Mouse (Mus musculus): Measurements from ENCODE around the gene Rgs16. TPM values are rescaled to one million over a fixed set of nuclear protein-coding genes. Genes with fewer than 3 reads are reported as not detected.

Gene Rgs16
- polyA plus RNA-seq (2014; fragmentation: Illumina TruSeq; extraction: RNeasy Lipid Tissue Mini Kit (QIAGEN cat#74804); ENCODE audit: low replicate concordance) = not detected

DNA sequence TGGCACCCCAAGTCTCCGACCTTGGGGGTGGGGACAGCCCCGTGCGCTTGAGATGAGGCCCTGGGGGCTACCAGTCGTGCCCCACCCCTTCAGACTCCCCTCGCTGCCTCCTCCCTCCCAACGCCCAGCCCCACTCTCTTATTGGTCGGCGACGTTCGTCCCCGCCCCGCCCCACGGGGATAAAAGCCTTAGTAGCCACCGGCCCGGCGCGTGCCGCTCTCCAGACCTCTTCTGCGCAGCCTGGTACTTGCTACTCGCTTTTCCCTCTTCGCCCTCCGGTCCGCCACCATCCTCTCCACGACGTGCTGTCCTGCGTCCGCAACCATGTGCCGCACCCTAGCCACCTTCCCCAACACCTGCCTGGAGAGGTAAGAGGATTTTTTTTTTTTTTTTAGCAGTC is at the start of gene Rgs16:
Gene Rgs16 (plus strand): TSS at position 205 of the 400 bp plus-strand sequence.

DNA sequence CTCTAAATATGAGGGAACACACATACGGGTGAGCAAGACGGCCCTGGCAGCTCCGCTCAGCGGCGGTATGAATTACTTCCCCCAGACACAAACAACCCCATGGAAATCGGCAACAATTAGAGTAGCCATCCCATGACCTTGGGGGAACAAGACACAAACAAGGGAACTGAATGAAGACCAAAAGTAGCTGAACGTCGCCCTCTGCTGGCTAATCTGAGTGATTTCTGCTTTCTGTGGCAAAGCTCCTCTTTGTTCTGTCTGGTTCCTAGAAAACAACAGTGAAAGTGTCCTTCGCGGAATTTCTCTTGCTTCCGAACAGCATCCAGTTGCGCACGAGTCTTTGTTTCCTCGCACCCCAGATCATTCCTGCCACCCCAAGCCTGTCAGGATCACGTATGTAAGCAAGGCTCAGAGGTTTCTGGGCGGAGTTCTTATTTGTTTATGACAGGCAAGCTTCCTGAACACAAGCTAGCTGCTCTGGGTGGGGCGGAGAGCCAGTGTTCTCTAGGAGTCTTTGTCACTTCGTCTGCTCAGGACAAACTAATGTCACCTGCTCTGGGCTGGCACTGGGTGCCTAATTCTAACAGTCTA is 9.2 kb downstream of the Rgs16 start, which contains the start of gene Rnasel:
Gene Rnasel (plus strand): TSS at position 216 of the 591 bp plus-strand sequence.

Other genes with a start within 250 kb of the Rgs16 start
- gene Npl, start 190.3 kb upstream of the Rgs16 start, polyA plus RNA-seq (2014; fragmentation: Illumina TruSeq; extraction: RNeasy Lipid Tissue Mini Kit (QIAGEN cat#74804); ENCODE audit: low replicate concordance) = 12.4 TPM
- gene Rgs8, start 87.3 kb upstream of the Rgs16 start, polyA plus RNA-seq (2014; fragmentation: Illumina TruSeq; extraction: RNeasy Lipid Tissue Mini Kit (QIAGEN cat#74804); ENCODE audit: low replicate concordance) = not detected
- gene Rnasel, start 9.1 kb downstream of the Rgs16 start, polyA plus RNA-seq (2014; fragmentation: Illumina TruSeq; extraction: RNeasy Lipid Tissue Mini Kit (QIAGEN cat#74804); ENCODE audit: low replicate concordance) = 148 TPM
- gene Rgsl1, start 103.8 kb downstream of the Rgs16 start, polyA plus RNA-seq (2014; fragmentation: Illumina TruSeq; extraction: RNeasy Lipid Tissue Mini Kit (QIAGEN cat#74804); ENCODE audit: low replicate concordance) = not detected
- not detected for gene Teddm1b, start 134.0 kb downstream of the Rgs16 start, polyA plus RNA-seq (2014; fragmentation: Illumina TruSeq; extraction: RNeasy Lipid Tissue Mini Kit (QIAGEN cat#74804); ENCODE audit: low replicate concordance)
- not detected for gene Teddm1a, start 151.4 kb downstream of the Rgs16 start, polyA plus RNA-seq (2014; fragmentation: Illumina TruSeq; extraction: RNeasy Lipid Tissue Mini Kit (QIAGEN cat#74804); ENCODE audit: low replicate concordance)
- 36.3 TPM for gene Glul, start 159.6 kb downstream of the Rgs16 start, polyA plus RNA-seq (2014; fragmentation: Illumina TruSeq; extraction: RNeasy Lipid Tissue Mini Kit (QIAGEN cat#74804); ENCODE audit: low replicate concordance)
- gene Teddm2, start 159.9 kb downstream of the Rgs16 start, polyA plus RNA-seq (2014; fragmentation: Illumina TruSeq; extraction: RNeasy Lipid Tissue Mini Kit (QIAGEN cat#74804); ENCODE audit: low replicate concordance) = 0.19 TPM